Mouse (Mus musculus): Measurements from ENCODE around the gene Ceacam20. TPM values are rescaled to one million over a fixed set of nuclear protein-coding genes. Genes with fewer than 3 reads are reported as not detected.
A peak's percentile ranks its signal among the peaks of the same experiment; 100 is the strongest.

The Ceacam20 gene
- polyA plus RNA-seq, 1 experiment, result not detected

DNA sequence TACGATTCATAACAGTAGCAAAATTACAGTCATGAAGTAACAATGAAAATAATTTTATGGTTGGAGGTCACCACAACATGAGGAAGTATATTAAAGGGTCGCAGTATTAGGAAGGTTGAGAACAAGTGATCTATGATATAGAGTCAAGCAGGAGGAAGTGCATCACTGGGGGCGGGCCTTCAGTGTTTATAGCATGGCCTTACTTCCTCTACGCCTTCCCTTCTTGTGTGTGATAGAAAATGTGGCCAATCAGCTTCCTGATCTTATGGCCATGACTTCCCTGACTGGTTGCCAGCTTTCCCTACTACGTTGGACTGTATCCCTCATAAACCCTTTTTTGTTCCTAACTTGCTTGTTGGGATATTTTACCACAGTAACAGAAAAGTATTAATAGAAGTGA is 20.0 kb upstream of the Ceacam20 start:
- H3K27ac ChIP-seq (ENCODE audit: insufficient read depth, low read length), result no peak overlapping the region
- no peak overlapping the region for H3K4me3 ChIP-seq (ENCODE audit: insufficient read depth, low read length)
- TF ChIP-seq CTCF (IDR thresholded peaks at IDR 0.05; ENCODE audit: borderline replicate concordance, insufficient read depth, low read length) (no peak), POLR2A (IDR thresholded peaks at IDR 0.05; ENCODE audit: low read depth, low read length) (no peak)
- no peaks in the 10 kb centered on the region for H3K4me1 ChIP-seq (ENCODE audit: control insufficient read depth, insufficient read depth, low read length)

DNA sequence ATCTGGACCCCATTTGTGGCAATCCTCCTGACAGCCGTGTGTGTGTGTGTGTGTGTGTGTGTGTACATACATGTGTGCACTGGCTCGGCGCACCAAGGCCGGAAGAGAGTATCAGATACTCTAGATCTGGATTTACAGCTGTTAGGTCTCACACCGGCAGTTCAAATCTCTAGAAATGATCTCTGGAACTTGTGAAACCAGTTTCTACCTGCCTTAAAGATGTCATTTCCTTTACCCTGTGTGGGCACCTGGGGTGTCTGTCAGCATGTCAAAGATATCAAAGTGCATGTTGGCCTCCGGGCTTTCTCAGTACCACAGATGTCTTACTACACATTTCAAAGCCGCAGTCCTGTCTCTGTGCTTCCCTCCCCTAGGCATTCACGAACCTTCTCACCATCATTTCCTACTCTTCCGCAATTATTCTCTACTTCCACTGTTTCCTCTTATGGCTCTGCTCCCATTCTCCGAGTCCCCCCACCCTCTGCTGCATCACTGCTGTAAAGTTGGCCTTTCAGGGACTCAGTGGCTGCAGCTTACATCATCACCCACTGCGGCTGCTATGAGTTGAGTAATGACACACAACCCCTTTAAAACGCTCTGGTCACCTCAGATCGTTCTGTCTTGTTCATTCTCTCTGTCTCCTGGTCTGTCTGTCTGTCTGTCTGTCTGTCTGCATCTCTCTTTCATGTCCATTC is 19.2 kb upstream of the Ceacam20 start:
- no peak overlapping the region for H3K4me3 ChIP-seq (ENCODE audit: insufficient read depth, low read length)
- TF ChIP-seq POLR2A (IDR thresholded peaks at IDR 0.05; ENCODE audit: low read depth, low read length) (no peak), CTCF (IDR thresholded peaks at IDR 0.05; ENCODE audit: borderline replicate concordance, insufficient read depth, low read length) (no peak)
- no peak overlapping the region for H3K27ac ChIP-seq (ENCODE audit: insufficient read depth, low read length)
- no peaks in the 10 kb centered on the region for H3K4me1 ChIP-seq (ENCODE audit: control insufficient read depth, insufficient read depth, low read length)

DNA sequence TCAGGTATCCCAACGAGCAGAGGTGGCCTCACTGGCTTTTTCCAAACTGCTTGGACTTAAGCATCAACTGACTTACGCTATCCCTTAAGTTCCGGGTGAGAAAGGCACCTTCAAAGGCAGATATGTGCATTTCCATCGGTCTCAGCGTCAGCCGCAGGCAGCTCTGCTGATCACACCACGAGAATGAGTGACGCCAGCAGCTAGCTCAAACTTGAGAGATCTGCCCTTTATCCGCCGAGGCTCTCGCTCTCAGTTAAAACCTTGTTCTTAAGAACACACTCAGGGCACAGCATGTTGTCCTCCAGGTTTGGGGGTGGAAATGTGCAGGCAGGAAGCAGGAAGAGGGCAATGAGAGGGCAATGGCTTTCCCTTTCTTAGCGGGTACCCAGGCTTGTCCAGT is 16.3 kb upstream of the Ceacam20 start:
- no peak for TF ChIP-seq POLR2A (IDR thresholded peaks at IDR 0.05; ENCODE audit: low read depth, low read length)
- no peak for TF ChIP-seq CTCF (IDR thresholded peaks at IDR 0.05; ENCODE audit: borderline replicate concordance, insufficient read depth, low read length)
- H3K4me1 ChIP-seq (ENCODE audit: control insufficient read depth, insufficient read depth, low read length), result no peaks in the 10 kb centered on the region; the same call in 1 of the 2 replicates
- no peak overlapping the region for H3K4me3 ChIP-seq (ENCODE audit: insufficient read depth, low read length)
- no peak overlapping the region for H3K27ac ChIP-seq (ENCODE audit: insufficient read depth, low read length)

DNA sequence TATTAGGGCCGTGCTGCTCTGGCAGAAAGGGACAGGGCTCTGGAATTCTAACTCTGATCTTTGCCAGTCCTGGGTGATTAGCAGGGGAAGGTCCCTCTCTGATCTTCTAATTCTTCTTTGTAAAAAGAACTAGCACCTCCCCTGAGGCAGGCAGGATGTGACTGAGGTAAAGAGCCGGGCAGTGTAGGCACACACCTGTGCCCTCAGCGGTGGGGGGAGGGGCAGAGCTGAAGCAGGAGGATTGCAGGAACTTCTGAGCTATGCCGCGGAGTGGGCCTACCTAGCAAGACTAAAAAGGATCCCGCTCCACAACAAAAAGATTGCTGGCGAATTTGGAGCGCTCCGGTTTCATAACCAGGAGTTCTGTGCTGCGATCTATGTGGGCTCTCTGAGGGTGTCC is 15.2 kb upstream of the Ceacam20 start:
- H3K4me1 ChIP-seq (ENCODE audit: control insufficient read depth, insufficient read depth, low read length), result no peaks in the 10 kb centered on the region; the same call in 1 of the 2 replicates
- H3K4me3 ChIP-seq (ENCODE audit: insufficient read depth, low read length), result no peak overlapping the region
- TF ChIP-seq CTCF (IDR thresholded peaks at IDR 0.05; ENCODE audit: borderline replicate concordance, insufficient read depth, low read length) (no peak), POLR2A (IDR thresholded peaks at IDR 0.05; ENCODE audit: low read depth, low read length) (no peak)
- no peak overlapping the region for H3K27ac ChIP-seq (ENCODE audit: insufficient read depth, low read length)

DNA sequence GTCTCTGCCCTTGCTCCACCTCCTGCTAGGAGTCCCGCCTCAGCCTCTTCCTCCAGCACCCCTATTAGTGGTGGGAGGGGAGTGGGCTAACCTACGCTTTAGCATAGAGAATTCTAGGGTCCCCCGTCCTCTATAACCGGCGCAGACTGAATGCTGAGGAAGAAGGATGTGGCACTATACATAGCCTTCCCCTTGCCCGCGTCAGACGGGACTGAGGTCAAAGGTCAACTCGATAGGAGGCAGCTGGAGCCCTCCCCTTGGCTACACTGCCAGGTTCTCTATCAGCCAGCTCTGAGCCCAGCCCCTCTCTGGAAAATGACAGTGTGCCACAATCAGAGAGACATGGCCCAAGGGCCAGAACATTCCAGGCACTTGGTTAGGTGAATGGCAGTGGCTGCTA is 14.6 kb upstream of the Ceacam20 start, which contains the start of gene Igsf23:
Gene Igsf23, minus strand, starts transcription at position 168 of the 400 bp plus-strand sequence.
- no peak within 1 kb of the TSS for H3K4me3 ChIP-seq (ENCODE audit: insufficient read depth, low read length)
- TF ChIP-seq CTCF (IDR thresholded peaks at IDR 0.05; ENCODE audit: borderline replicate concordance, insufficient read depth, low read length) (no peak), POLR2A (IDR thresholded peaks at IDR 0.05; ENCODE audit: low read depth, low read length) (no peak)
- H3K27ac ChIP-seq (ENCODE audit: insufficient read depth, low read length), result no peak within 1 kb of the TSS
- H3K4me1 ChIP-seq (ENCODE audit: control insufficient read depth, insufficient read depth, low read length), result no peaks in the 10 kb centered on the region; the same call in 1 of the 2 replicates

DNA sequence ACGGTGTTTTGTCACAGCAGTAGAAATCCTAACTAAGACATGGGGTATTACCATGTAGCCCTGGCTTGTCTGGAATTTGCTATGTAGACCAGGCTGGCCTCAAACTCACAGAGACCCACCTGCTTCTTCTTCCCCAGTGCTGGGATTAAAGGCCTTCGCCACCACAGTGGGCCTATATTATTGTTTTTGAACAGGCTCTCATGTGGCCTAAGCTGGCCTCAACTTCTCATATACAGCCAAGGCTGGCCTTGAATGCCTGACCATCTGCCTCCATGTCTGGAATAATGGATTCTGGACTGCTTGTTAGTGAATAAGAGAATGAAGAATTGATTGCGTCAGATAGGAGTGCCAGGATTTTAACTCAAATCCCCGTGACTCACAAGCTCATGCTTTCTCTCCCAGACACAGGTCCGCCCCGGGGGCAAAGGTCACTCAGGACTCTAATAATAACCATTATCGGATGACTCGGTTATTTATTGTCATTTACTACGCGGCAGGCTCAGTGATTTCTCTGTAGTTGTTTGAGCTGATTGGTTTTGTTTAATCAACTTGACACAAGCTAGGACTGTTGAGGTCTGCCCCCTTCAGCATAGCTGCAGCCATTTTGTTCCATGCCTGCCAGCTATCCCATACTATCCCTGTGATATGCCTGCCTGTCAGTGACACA is 12.8 kb upstream of the Ceacam20 start:
- no peak overlapping the region for H3K4me3 ChIP-seq (ENCODE audit: insufficient read depth, low read length)
- H3K4me1 ChIP-seq (ENCODE audit: control insufficient read depth, insufficient read depth, low read length), result no peaks in the 10 kb centered on the region; the same call in none of the 2 replicates
- TF ChIP-seq POLR2A (IDR thresholded peaks at IDR 0.05; ENCODE audit: low read depth, low read length) (no peak), CTCF (IDR thresholded peaks at IDR 0.05; ENCODE audit: borderline replicate concordance, insufficient read depth, low read length) (no peak)
- H3K27ac ChIP-seq (ENCODE audit: insufficient read depth, low read length), result peak overlapping the region; percentile 80

DNA sequence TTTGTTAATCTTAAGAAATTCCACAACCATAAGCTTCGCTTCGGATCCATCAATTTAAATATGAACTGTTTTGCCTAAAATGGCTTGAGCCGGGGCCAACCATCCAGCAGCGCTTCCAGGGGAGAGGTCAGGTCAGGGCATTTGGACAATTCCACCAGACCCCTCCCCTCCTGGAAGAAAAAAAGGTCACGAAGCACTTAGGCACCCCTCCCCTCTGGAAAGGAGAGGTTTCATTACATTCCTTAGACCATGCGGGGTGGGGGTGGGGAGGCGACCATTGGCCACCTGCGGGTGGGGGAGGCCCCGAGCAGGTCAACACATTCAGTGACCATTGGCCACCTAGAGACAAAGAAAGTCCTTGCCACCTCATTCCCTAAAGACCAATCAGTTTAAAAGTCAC is 12.2 kb upstream of the Ceacam20 start:
- Histone ChIP-seq H3K27ac (ENCODE audit: insufficient read depth, low read length) (peak overlapping the region; percentile 67; the same call in 1 of the 2 replicates), H3K4me1 (ENCODE audit: control insufficient read depth, insufficient read depth, low read length) (no peaks in the 10 kb centered on the region; the same call in none of the 2 replicates), H3K4me3 (ENCODE audit: insufficient read depth, low read length) (no peak overlapping the region)
- no peak for TF ChIP-seq CTCF (IDR thresholded peaks at IDR 0.05; ENCODE audit: borderline replicate concordance, insufficient read depth, low read length)
- no peak for TF ChIP-seq POLR2A (IDR thresholded peaks at IDR 0.05; ENCODE audit: low read depth, low read length)

DNA sequence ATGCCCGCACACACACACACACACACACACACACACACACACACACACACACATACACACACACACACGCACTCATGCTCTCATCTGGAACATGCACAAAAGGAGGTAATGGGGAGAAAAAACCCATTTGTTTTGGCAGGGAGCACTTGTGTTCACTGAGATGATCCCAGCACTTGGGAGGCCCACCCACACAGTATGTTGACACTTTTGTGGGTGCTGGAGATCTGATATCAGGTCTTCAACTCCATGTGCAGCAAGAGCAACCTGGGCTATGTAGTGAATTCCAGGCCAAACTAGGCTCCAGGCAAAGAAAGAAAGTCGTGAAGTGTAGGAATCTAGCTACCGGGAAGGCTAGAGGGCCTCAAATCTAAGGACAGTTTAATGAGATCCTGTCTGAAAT is 9.4 kb upstream of the Ceacam20 start:
- H3K4me1 ChIP-seq (ENCODE audit: control insufficient read depth, insufficient read depth, low read length), result no peaks in the 10 kb centered on the region; the same call in none of the 2 replicates
- no peak overlapping the region for H3K27ac ChIP-seq (ENCODE audit: insufficient read depth, low read length)
- no peak overlapping the region for H3K4me3 ChIP-seq (ENCODE audit: insufficient read depth, low read length)
- TF ChIP-seq POLR2A (IDR thresholded peaks at IDR 0.05; ENCODE audit: low read depth, low read length) (no peak), CTCF (IDR thresholded peaks at IDR 0.05; ENCODE audit: borderline replicate concordance, insufficient read depth, low read length) (no peak)

DNA sequence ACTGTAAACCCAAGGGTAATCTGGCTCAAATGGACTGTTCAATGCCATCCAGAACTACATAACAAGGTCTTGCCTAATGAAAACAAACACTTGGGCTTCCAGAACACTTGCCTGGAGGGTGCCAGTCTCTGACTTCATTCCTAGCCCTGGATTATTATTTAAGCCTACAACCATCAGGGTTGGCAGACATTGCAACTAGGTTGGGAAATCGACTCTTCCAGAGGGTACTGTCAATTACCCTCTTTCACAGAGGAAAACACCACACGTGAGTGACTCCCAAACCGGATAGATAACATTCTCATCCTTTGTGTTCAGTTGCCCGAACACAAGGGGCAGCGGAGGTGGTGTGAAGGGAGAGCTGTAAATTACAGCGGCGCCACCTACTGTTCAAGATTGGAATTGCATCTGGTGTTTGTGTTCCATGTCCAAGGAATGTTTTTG is 8.9 kb upstream of the Ceacam20 start:
- Histone ChIP-seq H3K4me3 (ENCODE audit: insufficient read depth, low read length) (no peak overlapping the region), H3K4me1 (ENCODE audit: control insufficient read depth, insufficient read depth, low read length) (no peaks in the 10 kb centered on the region; the same call in none of the 2 replicates), H3K27ac (ENCODE audit: insufficient read depth, low read length) (no peak overlapping the region)
- TF ChIP-seq POLR2A (IDR thresholded peaks at IDR 0.05; ENCODE audit: low read depth, low read length) (no peak), CTCF (IDR thresholded peaks at IDR 0.05; ENCODE audit: borderline replicate concordance, insufficient read depth, low read length) (peak; percentile 82; the same call in 1 of the 2 replicates)

DNA sequence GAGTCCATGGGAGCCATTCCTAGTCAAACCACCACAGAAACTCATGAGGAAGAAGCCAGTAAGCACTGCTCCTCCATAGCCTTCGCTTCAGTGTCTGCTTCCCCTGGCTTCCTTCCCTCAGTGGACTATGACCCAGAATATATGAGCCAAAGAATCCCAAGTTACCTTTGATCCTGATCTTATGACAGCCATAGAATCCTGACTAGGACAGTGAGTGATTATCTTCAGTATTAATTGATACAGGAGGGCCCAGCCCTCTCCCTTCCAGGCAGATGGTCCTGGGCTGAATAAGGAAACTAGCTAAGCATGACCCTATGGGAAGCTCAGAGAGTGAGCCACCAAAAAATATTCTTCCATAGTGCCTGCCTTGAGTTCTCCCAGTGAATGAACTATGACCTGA is 2.8 kb upstream of the Ceacam20 start:
- TF ChIP-seq POLR2A (IDR thresholded peaks at IDR 0.05; ENCODE audit: low read depth, low read length), result no peak
- TF ChIP-seq CTCF (IDR thresholded peaks at IDR 0.05; ENCODE audit: borderline replicate concordance, insufficient read depth, low read length), result no peak
- Histone ChIP-seq H3K27ac (ENCODE audit: insufficient read depth, low read length) (no peak overlapping the region), H3K4me3 (ENCODE audit: insufficient read depth, low read length) (no peak overlapping the region), H3K4me1 (ENCODE audit: control insufficient read depth, insufficient read depth, low read length) (no peaks in the 10 kb centered on the region)

All from embryonic fibroblast, embryonic 13.5 days (primary cell).